17 mouse cellular contexts compared by ENCODE assay signal in genomic region chr6:141404649-141405048, GRCm38 (mm10).
DNase-seq lines count a peak whose midpoint lies in the region; ATAC-seq and TF ChIP-seq lines count a peak whose summit lies in the region.
"Had no signal": no experiment of that assay in that cellular context is flagged by ENCODE, and none has a peak within 500 bp of the region (broad histone marks: within the 10 kb centered on the region; RNA-seq: fewer than 3 reads in every experiment).

No protein-coding gene starts in this region.

- no peak for TF ChIP-seq POLR2A in kidney, adult 2 months (IDR thresholded peaks at IDR 0.05; ENCODE audit: low read depth, low read length)

- H3K4me2 ChIP-seq in forebrain, embryonic 14.5 days (ENCODE audit: low read length) = no peak overlapping the region
- no peak overlapping the region for H3K4me2 ChIP-seq in midbrain, embryonic 12.5 days (replicated peaks)
- H3K4me2 ChIP-seq in midbrain, embryonic 11.5 days = no peak overlapping the region
- H3K4me2 ChIP-seq: heart, embryonic 13.5 days; hindbrain, embryonic 13.5 days had no signal

- 0 out of 2 replicates have a peak, but pooled peaks cover 3% of the 10 kb centered on the region for H3K4me1 ChIP-seq in forebrain, embryonic 14.5 days (ENCODE audit: control insufficient read depth, insufficient read depth, low read length)
- no peaks in the 10 kb centered on the region; the same call in 1 of the 2 replicates for H3K4me1 ChIP-seq in forebrain, embryonic 10.5 days
- H3K4me1 ChIP-seq in kidney, adult 2 months (ENCODE audit: control insufficient read depth, insufficient read depth, low read length) = no peaks in the 10 kb centered on the region
- no peaks in the 10 kb centered on the region for H3K4me1 ChIP-seq in midbrain, embryonic 12.5 days
- H3K4me1 ChIP-seq in midbrain, embryonic 11.5 days (ENCODE audit: control insufficient read depth, insufficient read depth, low read length) = no peaks in the 10 kb centered on the region

- H3K9ac ChIP-seq in forebrain, embryonic 14.5 days (ENCODE audit: low read length) = no peak overlapping the region
- H3K9ac ChIP-seq in midbrain, embryonic 12.5 days (replicated peaks) = no peak overlapping the region
- H3K9ac ChIP-seq in midbrain, embryonic 11.5 days (ENCODE audit: low read length) = no peak overlapping the region
- H3K9ac ChIP-seq: heart, embryonic 13.5 days; hindbrain, embryonic 13.5 days had no signal

- no peaks in the 10 kb centered on the region for H3K27me3 ChIP-seq in forebrain, embryonic 14.5 days (replicated peaks; ENCODE audit: control insufficient read depth, insufficient read depth, low read length)
- H3K27me3 ChIP-seq in forebrain, embryonic 10.5 days (ENCODE audit: poor library complexity, severe bottlenecking) = no peaks in the 10 kb centered on the region
- H3K27me3 ChIP-seq in kidney, adult 2 months (replicated peaks; ENCODE audit: control insufficient read depth, insufficient read depth, low read length) = no peaks in the 10 kb centered on the region
- H3K27me3 ChIP-seq in midbrain, embryonic 12.5 days = no peaks in the 10 kb centered on the region
- H3K27me3 ChIP-seq in midbrain, embryonic 11.5 days (ENCODE audit: control insufficient read depth, insufficient read depth, low read length) = no peaks in the 10 kb centered on the region
- H3K27me3 ChIP-seq: heart, embryonic 13.5 days; hindbrain, embryonic 13.5 days had no signal

- no peak; the same call in 1 of the 2 replicates for ATAC-seq in forebrain, embryonic 14.5 days
- 0 out of 2 replicates have a peak, but pooled peaks have one; percentile 12 for ATAC-seq in midbrain, embryonic 12.5 days (ENCODE audit: low FRiP score, low read depth)
- ATAC-seq in midbrain, embryonic 11.5 days (ENCODE audit: low FRiP score) = no peak
- ATAC-seq: hindbrain, postnatal 0 days had no signal

- intact Hi-C loops in heart, postnatal 14 days (cut with DNase I) = no loop called here

- H3K9me3 ChIP-seq in forebrain, embryonic 14.5 days (replicated peaks; ENCODE audit: control insufficient read depth, low read length) = no peaks in the 10 kb centered on the region
- no peaks in the 10 kb centered on the region for H3K9me3 ChIP-seq in forebrain, embryonic 10.5 days
- H3K9me3 ChIP-seq in midbrain, embryonic 12.5 days = no peaks in the 10 kb centered on the region
- H3K9me3 ChIP-seq in midbrain, embryonic 11.5 days (ENCODE audit: control insufficient read depth, low read length) = no peaks in the 10 kb centered on the region
- H3K9me3 ChIP-seq: embryonic facial prominence, embryonic 10.5 days; heart, embryonic 13.5 days; hindbrain, embryonic 13.5 days had no signal

- no peak for TF ChIP-seq CTCF in kidney, adult 2 months (conservative IDR thresholded peaks at IDR 0.05; ENCODE audit: insufficient read depth, insufficient read length, low read depth, low read length)

- 65% methylated on average over 7 of the region's 7 CpGs for WGBS in forebrain, embryonic 14.5 days
- 85% methylated on average over 7 of the region's 7 CpGs for WGBS in forebrain, embryonic 10.5 days
- WGBS in kidney, adult 2 months = 57% methylated on average over 7 of the region's 7 CpGs
- WGBS in midbrain, embryonic 12.5 days = 82% methylated on average over 7 of the region's 7 CpGs
- 82% methylated on average over 7 of the region's 7 CpGs for WGBS in midbrain, embryonic 11.5 days

- no peak overlapping the region for H3K27ac ChIP-seq in forebrain, embryonic 14.5 days (ENCODE audit: low read depth, low read length)
- no peak overlapping the region for H3K27ac ChIP-seq in forebrain, embryonic 10.5 days
- peak overlapping the region; percentile 59; the same call in 1 of the 2 replicates for H3K27ac ChIP-seq in kidney, adult 2 months (ENCODE audit: insufficient read depth, low read depth, low read length)
- H3K27ac ChIP-seq in midbrain, embryonic 12.5 days (replicated peaks) = no peak overlapping the region
- no peak overlapping the region for H3K27ac ChIP-seq in midbrain, embryonic 11.5 days (ENCODE audit: low read depth, low read length)
- H3K27ac ChIP-seq: embryonic facial prominence, embryonic 10.5 days; gastrocnemius, adult 2 months; heart, embryonic 13.5 days; hindbrain, embryonic 13.5 days; hindbrain, postnatal 0 days had no signal

- H3K36me3 ChIP-seq in forebrain, embryonic 14.5 days (ENCODE audit: control insufficient read depth, insufficient read depth, low read length) = no peaks in the 10 kb centered on the region
- H3K36me3 ChIP-seq in forebrain, embryonic 10.5 days (replicated peaks) = no peaks in the 10 kb centered on the region
- no peaks in the 10 kb centered on the region for H3K36me3 ChIP-seq in kidney, adult 2 months (ENCODE audit: control insufficient read depth, insufficient read depth, low read length)
- no peaks in the 10 kb centered on the region for H3K36me3 ChIP-seq in midbrain, embryonic 12.5 days
- no peaks in the 10 kb centered on the region for H3K36me3 ChIP-seq in midbrain, embryonic 11.5 days (ENCODE audit: control insufficient read depth, insufficient read depth, low read length)
- H3K36me3 ChIP-seq: embryonic facial prominence, embryonic 10.5 days; heart, embryonic 13.5 days; hindbrain, embryonic 13.5 days had no signal

- peak; percentile 61 for DNase-seq in forebrain, embryonic 14.5 days (ENCODE audit: low spot score)
- DNase-seq in forebrain, embryonic 10.5 days (ENCODE audit: extremely low spot score, low spot score) = no peak
- DNase-seq in kidney, adult 2 months = peak; percentile 10
- DNase-seq in kidney, postnatal 36 days = no peak
- no peak for DNase-seq in midbrain, embryonic 11.5 days (ENCODE audit: low spot score, missing footprints)
- DNase-seq in NIH3T3 (ENCODE audit: low read depth) = peak; percentile 42
- DNase-seq in heart, postnatal 14 days = no peak
- DNase-seq: adrenal gland, adult 2 months; adrenal gland, postnatal 25 days; cerebellum, adult 2 months; gastrocnemius, adult 2 months; gastrocnemius, postnatal 25 days had no signal

- H3K4me3 ChIP-seq in forebrain, embryonic 14.5 days (ENCODE audit: low read depth, low read length) = no peak overlapping the region
- no peak overlapping the region for H3K4me3 ChIP-seq in forebrain, embryonic 10.5 days
- H3K4me3 ChIP-seq in kidney, adult 2 months (ENCODE audit: insufficient read depth, low read depth, low read length) = no peak overlapping the region
- no peak overlapping the region for H3K4me3 ChIP-seq in midbrain, embryonic 12.5 days
- no peak overlapping the region for H3K4me3 ChIP-seq in midbrain, embryonic 11.5 days (ENCODE audit: low read depth, low read length)
- H3K4me3 ChIP-seq: embryonic facial prominence, embryonic 10.5 days; gastrocnemius, adult 2 months; heart, embryonic 13.5 days; hindbrain, embryonic 13.5 days had no signal

Comparison
In these comparisons a context has a peak if more than half of its experiments do, and no peak if none do; other contexts are left out.
1. DNase-seq: peak in forebrain, embryonic 14.5 days (single experiment), kidney, adult 2 months (single experiment) and NIH3T3 (single experiment); none in forebrain, embryonic 10.5 days (single experiment), kidney, postnatal 36 days (0 of 2), midbrain, embryonic 11.5 days (single experiment) and heart, postnatal 14 days (0 of 2).